Mouse (Mus musculus) limb, embryonic 15.5 days (tissue): ENCODE measurements around the gene Ntn3. TPM values are rescaled to one million over a fixed set of nuclear protein-coding genes. Genes with fewer than 3 reads are reported as not detected.

Experiments
- ATAC-seq: fragments of 200-750 bp; cut with Nextera tagmentation; 2 replicates; pipeline ENCODE4 v1.8.0; 2017; ENCODE audit warnings: low read depth, moderate TSS enrichment; ENCODE audit not compliant: insufficient number of reproducible peaks, low FRiP score, low TSS enrichment
- H3K27ac ChIP-seq: fragments of 300-500 bp; sonication (generic); 2 replicates; pipeline ENCODE4 v1.5.1; 2015; ENCODE audit warnings: moderate library complexity, mild to moderate bottlenecking, inconsistent platforms
- H3K27me3 ChIP-seq: fragments of 300-500 bp; sonication (generic); 2 replicates; pipeline ENCODE4 v1.6.1; 2015; ENCODE audit warnings: inconsistent platforms
- H3K36me3 ChIP-seq: fragments of 300-500 bp; sonication (generic); 2 replicates; pipeline ENCODE4 v1.6.1; 2015; ENCODE audit warnings: inconsistent platforms
- H3K4me1 ChIP-seq: fragments of 300-500 bp; sonication (generic); 2 replicates; pipeline ENCODE4 v1.6.1; 2015; ENCODE audit warnings: inconsistent platforms
- H3K4me2 ChIP-seq: fragments of 300-500 bp; sonication (generic); 2 replicates; pipeline ENCODE4 v1.6.1; 2015; ENCODE audit warnings: mild to moderate bottlenecking, inconsistent platforms
- H3K4me3 ChIP-seq: fragments of 300-500 bp; sonication (generic); 2 replicates; pipeline ENCODE4 v1.5.1; 2015; ENCODE audit warnings: mild to moderate bottlenecking, inconsistent platforms
- H3K9ac ChIP-seq: fragments of 300-500 bp; sonication (generic); 2 replicates; pipeline ENCODE4 v1.6.1; 2015; ENCODE audit warnings: inconsistent platforms
- H3K9me3 ChIP-seq: fragments of 300-500 bp; sonication (generic); 2 replicates; pipeline ENCODE4 v1.6.1; 2016; ENCODE audit warnings: inconsistent platforms
- WGBS: fragments of 180-500 bp; shearing (Covaris S2); methylation state at CpG from one replicate; pipeline ENCODE4 v1.1.7; 2015; 5-methylcytosine and 5-hydroxymethylcytosine counted together
- polyA plus RNA-seq: library from polyadenylated mRNA; unstranded; fragments of >200 nt; fragmentation: Nextera tagmentation; extraction: Ambion mirVana; gene quantifications from 2 replicates; pipeline ENCODE4 v1.2.1, GENCODE M21; 2015

The Ntn3 gene
- polyA plus RNA-seq, 1 experiment from 2014 or later: 13.8 TPM

- Histone ChIP-seq H3K27ac (no peak overlapping the region), H3K4me2 (no peak overlapping the region), H3K4me3 (no peak overlapping the region), H3K4me1 (peaks cover 12% of the 10 kb centered on the region), H3K27me3 (no peaks in the 10 kb centered on the region), H3K9me3 (no peaks in the 10 kb centered on the region), H3K36me3 (no peaks in the 10 kb centered on the region), H3K9ac (no peak overlapping the region)
- 63% methylated on average over 4 of the region's 4 CpGs for WGBS
- ATAC-seq: no peak
These were observed 9.6 kb downstream of the Ntn3 start for GRCm38 (mm10) chr17:24199741-24200140.

GRCm38 (mm10) chr17:24199252-24199651, 10.1 kb downstream of the Ntn3 start:
- 95% methylated on average over 4 of the region's 4 CpGs for WGBS
- no peak for ATAC-seq
- H3K36me3 ChIP-seq: no peaks in the 10 kb centered on the region
- H3K4me3 ChIP-seq: no peak overlapping the region
- no peak overlapping the region for H3K9ac ChIP-seq
- H3K27me3 ChIP-seq: no peaks in the 10 kb centered on the region
- H3K4me1 ChIP-seq: peaks cover 7% of the 10 kb centered on the region
- no peaks in the 10 kb centered on the region for H3K9me3 ChIP-seq
- no peak overlapping the region for H3K27ac ChIP-seq
- no peak overlapping the region for H3K4me2 ChIP-seq

- no peaks in the 10 kb centered on the region for H3K36me3 ChIP-seq
- H3K27ac ChIP-seq: no peak overlapping the region
- H3K27me3 ChIP-seq: no peaks in the 10 kb centered on the region
- H3K4me3 ChIP-seq: no peak overlapping the region
- no peak for ATAC-seq
- no peaks in the 10 kb centered on the region for H3K4me1 ChIP-seq
- no peak overlapping the region for H3K9ac ChIP-seq
- WGBS: 66% methylated on average over 15 of the region's 15 CpGs
- no peaks in the 10 kb centered on the region for H3K9me3 ChIP-seq
- H3K4me2 ChIP-seq: no peak overlapping the region
These were observed 12.1 kb downstream of the Ntn3 start for GRCm38 (mm10) chr17:24197032-24197824.

GRCm38 (mm10) chr17:24195349-24195748, 14.0 kb downstream of the Ntn3 start:
- Histone ChIP-seq H3K4me3 (no peak overlapping the region), H3K4me1 (no peaks in the 10 kb centered on the region), H3K4me2 (no peak overlapping the region), H3K27me3 (no peaks in the 10 kb centered on the region), H3K36me3 (no peaks in the 10 kb centered on the region), H3K9me3 (no peaks in the 10 kb centered on the region), H3K27ac (no peak overlapping the region), H3K9ac (no peak overlapping the region)
- 67% methylated on average over 2 of the region's 2 CpGs for WGBS
- no peak for ATAC-seq

GRCm38 (mm10) chr17:24193769-24194168, 15.6 kb downstream of the Ntn3 start:
- Histone ChIP-seq H3K4me1 (no peaks in the 10 kb centered on the region), H3K9me3 (no peaks in the 10 kb centered on the region), H3K4me2 (no peak overlapping the region), H3K27ac (no peak overlapping the region), H3K9ac (no peak overlapping the region), H3K4me3 (no peak overlapping the region), H3K36me3 (no peaks in the 10 kb centered on the region), H3K27me3 (no peaks in the 10 kb centered on the region)
- no peak for ATAC-seq
- 74% methylated on average over 5 of the region's 5 CpGs for WGBS

- no peaks in the 10 kb centered on the region for H3K36me3 ChIP-seq
- H3K9me3 ChIP-seq: no peaks in the 10 kb centered on the region
- H3K9ac ChIP-seq: no peak overlapping the region
- no peaks in the 10 kb centered on the region for H3K27me3 ChIP-seq
- no peak for ATAC-seq
- H3K4me2 ChIP-seq: no peak overlapping the region
- H3K27ac ChIP-seq: no peak overlapping the region
- no peak overlapping the region for H3K4me3 ChIP-seq
- no peaks in the 10 kb centered on the region for H3K4me1 ChIP-seq
- 76% methylated on average over 8 of the region's 8 CpGs for WGBS
These were observed 16.1 kb downstream of the Ntn3 start for GRCm38 (mm10) chr17:24193268-24193667.

- WGBS: 64% methylated on average over 8 of the region's 8 CpGs
These were observed 16.5 kb downstream of the Ntn3 start for GRCm38 (mm10) chr17:24192848-24193247.

GRCm38 (mm10) chr17:24191481-24191880, 17.9 kb downstream of the Ntn3 start:
- ATAC-seq: no peak
- H3K27me3 ChIP-seq: no peaks in the 10 kb centered on the region
- H3K9ac ChIP-seq: no peak overlapping the region
- no peak overlapping the region for H3K4me2 ChIP-seq
- H3K36me3 ChIP-seq: no peaks in the 10 kb centered on the region; the same call in 1 of the 2 replicates
- no peaks in the 10 kb centered on the region for H3K4me1 ChIP-seq
- H3K9me3 ChIP-seq: no peaks in the 10 kb centered on the region
- no peak overlapping the region for H3K27ac ChIP-seq
- 68% methylated on average over 4 of the region's 4 CpGs for WGBS
- H3K4me3 ChIP-seq: no peak overlapping the region

More at GRCm38 (mm10) chr17:24192848-24193247, 16.5 kb downstream of the Ntn3 start:
- no peak for ATAC-seq
- Histone ChIP-seq H3K9me3 (no peaks in the 10 kb centered on the region), H3K4me1 (no peaks in the 10 kb centered on the region), H3K27ac (no peak overlapping the region), H3K9ac (no peak overlapping the region), H3K4me3 (no peak overlapping the region), H3K36me3 (no peaks in the 10 kb centered on the region; the same call in 1 of the 2 replicates), H3K27me3 (no peaks in the 10 kb centered on the region), H3K4me2 (no peak overlapping the region)

GRCm38 (mm10) chr17:24190934-24191333, 18.4 kb downstream of the Ntn3 start:
- 93% methylated on average over 2 of the region's 2 CpGs for WGBS
- Histone ChIP-seq H3K27ac (no peak overlapping the region), H3K4me2 (no peak overlapping the region), H3K9me3 (no peaks in the 10 kb centered on the region), H3K4me1 (no peaks in the 10 kb centered on the region), H3K36me3 (no peaks in the 10 kb centered on the region; the same call in none of the 2 replicates), H3K4me3 (no peak overlapping the region), H3K27me3 (no peaks in the 10 kb centered on the region), H3K9ac (no peak overlapping the region)
- ATAC-seq: no peak

- Histone ChIP-seq H3K4me1 (peaks cover 8% of the 10 kb centered on the region; the same call in 1 of the 2 replicates), H3K4me3 (no peak overlapping the region), H3K27me3 (no peaks in the 10 kb centered on the region), H3K4me2 (no peak overlapping the region), H3K36me3 (peaks cover 4% of the 10 kb centered on the region; the same call in 1 of the 2 replicates), H3K27ac (no peak overlapping the region), H3K9me3 (no peaks in the 10 kb centered on the region), H3K9ac (no peak overlapping the region)
- WGBS: 69% methylated on average over 3 of the region's 3 CpGs
- ATAC-seq: no peak
These were observed 35.1 kb downstream of the Ntn3 start for GRCm38 (mm10) chr17:24174259-24174658.

- H3K4me2 ChIP-seq: no peak overlapping the region
- no peaks in the 10 kb centered on the region for H3K9me3 ChIP-seq
- no peaks in the 10 kb centered on the region for H3K36me3 ChIP-seq
- H3K4me1 ChIP-seq: peaks cover 10% of the 10 kb centered on the region; the same call in 1 of the 2 replicates
- no peaks in the 10 kb centered on the region for H3K27me3 ChIP-seq
- no peak for ATAC-seq
- WGBS: 4% methylated on average over 3 of the region's 3 CpGs
- H3K27ac ChIP-seq: no peak overlapping the region
- H3K9ac ChIP-seq: no peak overlapping the region
- H3K4me3 ChIP-seq: no peak overlapping the region
These were observed 35.9 kb downstream of the Ntn3 start for GRCm38 (mm10) chr17:24173423-24173822.

GRCm38 (mm10) chr17:24171738-24172137, 37.6 kb downstream of the Ntn3 start:
- no peak overlapping the region for H3K4me2 ChIP-seq
- peaks cover 11% of the 10 kb centered on the region for H3K36me3 ChIP-seq
- H3K27me3 ChIP-seq: no peaks in the 10 kb centered on the region
- no peak overlapping the region for H3K9ac ChIP-seq
- no peaks in the 10 kb centered on the region for H3K9me3 ChIP-seq
- WGBS: 80% methylated on average over 4 of the region's 4 CpGs
- no peak overlapping the region for H3K4me3 ChIP-seq
- no peak for ATAC-seq
- no peak overlapping the region for H3K27ac ChIP-seq
- peaks cover 20% of the 10 kb centered on the region for H3K4me1 ChIP-seq
